Mouse (Mus musculus): ENCODE measurements around the gene Rfx4. TPM values are rescaled to one million over a fixed set of nuclear protein-coding genes. Genes with fewer than 3 reads are reported as not detected.

Rfx4 gene
- total and polyA plus RNA-seq, 3 experiments = 0.10 TPM; not detected in 2

Other genes starting within 250 kb of the Rfx4 start
- 10 to 100 TPM; 24.5 to 44.7 TPM for gene Ckap4, start 222.0 kb upstream of the Rfx4 start, total RNA-seq (2021)
- gene Ckap4, start 222.0 kb upstream of the Rfx4 start, polyA plus RNA-seq (2012; rRNA removed) = 20.8 and 29.3 TPM in 2 replicates
- gene Tcp11l2, start 179.4 kb upstream of the Rfx4 start, total RNA-seq (2021) = 10 to 100 TPM; 35.0 to 41.7 TPM
- 35.9 and 48.1 TPM in 2 replicates for gene Tcp11l2, start 179.4 kb upstream of the Rfx4 start, polyA plus RNA-seq (2012; rRNA removed)
- gene Polr3b, start 133.8 kb upstream of the Rfx4 start, total RNA-seq (2021) = 10 to 100 TPM; 23.1 to 28.0 TPM
- gene Polr3b, start 133.8 kb upstream of the Rfx4 start, polyA plus RNA-seq (2012; rRNA removed) = 2.0 and 2.3 TPM in 2 replicates
- 10 to 100 TPM; 35.8 to 36.2 TPM for gene Ric8b, start 161.6 kb downstream of the Rfx4 start, total RNA-seq (2021)
- 6.7 TPM in 2 replicates for gene Ric8b, start 161.6 kb downstream of the Rfx4 start, polyA plus RNA-seq (2012; rRNA removed)